Mouse (Mus musculus) heart, adult 18-20 months (tissue): Measurements from ENCODE around the gene Dguok. TPM values are rescaled to one million over a fixed set of nuclear protein-coding genes. Genes with fewer than 3 reads are reported as not detected.
A peak's percentile ranks its signal among the peaks of the same experiment; 100 is the strongest.

Experiments
- DNase-seq, 2 experiments: peaks; one replicate each; pipeline ENCODE4 v3.0.0; 2021 to 2022; ENCODE audit warnings: mixed read lengths in 1 of 2
- total RNA-seq, 2 experiments: library from RNA; stranded (reverse); gene quantifications; 2 replicates each; pipeline ENCODE4 v1.2.3; 2021

Gene Dguok
- total RNA-seq, 2 experiments from 2014 or later, result 34.7 to 35.0 TPM

DNA sequence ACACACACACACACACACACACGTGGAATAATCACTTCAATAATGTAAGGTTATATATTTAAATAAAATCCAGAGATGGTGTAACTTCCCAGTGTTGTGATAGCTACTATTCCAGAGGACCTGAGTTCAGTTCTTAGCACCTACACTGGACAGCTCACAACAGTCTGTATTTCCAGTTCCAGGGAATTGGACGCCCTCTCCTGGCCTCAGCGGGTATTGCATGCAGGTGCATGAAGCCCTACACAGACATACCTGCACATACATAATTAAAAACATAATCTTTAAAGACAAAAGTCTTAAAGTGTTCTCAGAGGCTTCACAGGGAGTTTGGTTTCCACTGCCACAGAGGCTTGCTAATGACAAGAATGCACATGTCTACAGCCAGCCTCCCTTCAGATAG is 6.3 kb downstream of the Dguok start:
- no peak for DNase-seq

DNA sequence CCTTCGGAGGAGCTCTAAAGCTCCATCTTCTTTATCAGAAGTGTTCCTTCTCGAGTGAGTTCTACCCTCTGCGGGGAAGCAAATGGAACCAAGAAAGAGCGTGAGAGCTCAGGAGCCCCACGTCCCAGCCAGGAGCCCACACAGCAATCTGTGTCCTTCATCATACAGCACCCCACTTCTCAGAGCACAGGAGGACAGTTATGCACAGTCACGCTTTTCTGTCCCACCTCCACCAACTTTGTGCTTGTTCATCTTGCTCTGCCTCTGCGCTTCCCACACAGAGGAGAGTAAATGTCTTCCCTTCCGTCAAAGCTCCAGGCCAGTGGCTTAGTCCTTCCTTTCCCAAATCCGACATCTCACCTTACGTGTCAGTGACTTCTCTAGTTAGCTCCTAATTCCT is 7.7 kb downstream of the Dguok start:
- DNase-seq, result no peak

DNA sequence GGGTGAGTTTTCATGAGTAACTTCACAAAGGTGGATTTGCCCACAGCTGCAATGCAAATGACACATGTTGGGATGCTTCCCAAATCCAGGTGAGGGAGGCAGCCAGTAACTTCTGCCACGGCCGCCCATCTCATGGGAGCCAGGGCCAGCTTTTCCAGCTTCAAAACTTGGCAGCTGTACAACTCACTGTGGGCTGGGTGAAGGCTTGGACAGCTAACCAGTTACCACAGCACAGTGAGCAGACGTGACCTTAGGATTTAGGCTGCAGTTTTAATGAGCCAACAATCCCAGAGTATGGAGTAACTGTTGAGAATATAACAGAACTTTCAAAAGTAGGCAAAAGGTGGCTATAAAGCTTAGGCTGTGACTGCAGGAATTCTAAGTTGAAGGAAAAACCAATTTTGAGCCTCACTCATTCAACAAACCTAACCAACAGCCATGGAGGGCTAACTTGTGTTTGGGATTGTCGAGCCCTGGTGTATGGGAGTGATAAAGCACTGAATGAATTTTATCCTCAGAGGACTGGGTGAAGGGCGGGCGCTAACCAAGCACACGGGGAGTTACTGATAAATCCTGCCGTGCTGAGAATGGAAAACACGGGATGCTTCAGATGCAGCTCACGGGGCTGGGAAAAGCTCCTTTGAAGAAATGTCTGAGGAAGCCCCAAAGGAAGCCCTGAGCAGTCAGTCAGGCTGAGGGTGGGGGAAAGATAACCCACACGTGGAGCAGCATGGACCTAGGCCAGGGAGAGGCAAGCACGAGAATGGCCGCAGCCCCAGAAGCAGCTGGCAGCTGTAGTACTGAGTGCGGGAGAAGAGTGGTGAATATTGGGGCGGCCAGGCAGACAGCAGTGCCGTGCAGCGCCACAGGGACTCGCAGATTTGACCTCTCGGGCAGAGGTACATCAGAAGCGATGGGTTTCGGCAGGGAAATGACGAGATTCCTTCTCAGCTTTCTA is 9.7 kb downstream of the Dguok start:
- peak; percentile 59 to 61 for DNase-seq

DNA sequence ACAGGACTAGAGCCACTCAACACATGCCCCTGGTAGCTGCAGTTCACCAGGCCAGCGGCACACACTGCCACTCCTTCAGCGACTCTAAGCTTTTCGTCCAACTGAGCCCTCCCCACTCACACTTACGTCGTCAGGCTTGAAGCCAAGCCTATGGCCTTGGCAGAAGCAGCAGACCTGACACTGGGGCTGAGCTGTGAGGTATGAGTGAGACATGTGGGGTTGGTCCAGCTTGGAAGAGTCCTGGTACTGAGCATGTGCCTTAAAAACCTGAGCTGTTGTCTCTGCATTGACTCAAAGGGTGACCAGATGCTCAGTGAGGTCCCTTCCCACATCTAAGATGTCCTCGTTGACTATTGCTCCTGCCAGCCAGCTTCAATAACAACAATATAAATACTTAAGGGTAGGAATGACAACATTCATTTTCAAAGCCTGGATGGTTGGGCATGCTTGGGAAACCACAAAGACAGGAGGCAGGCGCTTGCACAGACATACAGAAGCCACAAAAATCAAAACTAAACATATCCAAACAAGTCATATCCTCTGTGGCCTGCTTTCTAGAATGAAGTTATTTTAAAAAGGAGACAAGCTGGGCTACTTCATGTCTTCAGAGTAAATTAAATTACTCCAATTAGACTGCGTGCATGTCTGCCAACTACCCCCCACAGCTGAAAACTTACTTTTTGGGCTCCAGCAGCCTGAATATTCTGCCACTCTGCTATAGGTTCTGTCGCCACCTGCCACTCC is 10.6 kb downstream of the Dguok start:
- DNase-seq, result peak; percentile 70 to 79

DNA sequence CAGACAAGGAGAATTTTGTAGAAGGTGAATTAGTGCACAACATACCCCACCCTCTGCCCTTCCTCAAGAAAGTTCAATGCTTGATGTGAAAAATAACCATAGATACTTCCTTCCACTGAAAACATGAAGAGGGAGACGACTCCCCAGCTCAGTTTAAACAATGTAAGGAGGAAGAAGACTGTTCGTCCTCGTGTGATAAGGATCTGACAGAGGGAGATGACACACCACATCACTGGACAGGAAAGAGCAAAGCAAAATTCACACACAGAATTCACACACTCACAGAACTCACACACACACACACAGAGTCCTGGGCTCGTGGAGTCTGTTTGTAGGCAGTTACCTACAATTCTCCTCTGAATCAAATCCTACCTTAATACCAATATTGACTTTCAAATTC is 16.1 kb downstream of the Dguok start:
- DNase-seq, result no peak

DNA sequence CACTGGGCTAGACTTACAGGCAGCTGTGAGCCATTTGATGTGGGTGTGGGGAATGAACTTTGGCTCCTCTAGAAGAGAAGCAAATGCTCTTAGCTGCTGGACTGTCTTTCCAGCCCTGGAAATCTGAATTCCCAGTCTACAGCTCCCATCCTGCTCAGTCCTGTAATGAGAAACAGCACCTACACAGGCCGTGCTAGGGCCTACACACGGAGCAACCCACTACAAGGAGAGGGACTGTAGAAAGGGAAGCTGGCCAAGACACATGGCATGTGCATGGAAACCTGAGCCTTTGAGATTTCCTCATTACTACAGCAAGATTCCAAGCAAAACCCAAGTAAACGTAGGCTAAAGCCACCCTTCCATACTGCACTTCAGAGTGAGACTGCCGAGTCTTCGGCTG is 18.6 kb downstream of the Dguok start:
- DNase-seq, result no peak

DNA sequence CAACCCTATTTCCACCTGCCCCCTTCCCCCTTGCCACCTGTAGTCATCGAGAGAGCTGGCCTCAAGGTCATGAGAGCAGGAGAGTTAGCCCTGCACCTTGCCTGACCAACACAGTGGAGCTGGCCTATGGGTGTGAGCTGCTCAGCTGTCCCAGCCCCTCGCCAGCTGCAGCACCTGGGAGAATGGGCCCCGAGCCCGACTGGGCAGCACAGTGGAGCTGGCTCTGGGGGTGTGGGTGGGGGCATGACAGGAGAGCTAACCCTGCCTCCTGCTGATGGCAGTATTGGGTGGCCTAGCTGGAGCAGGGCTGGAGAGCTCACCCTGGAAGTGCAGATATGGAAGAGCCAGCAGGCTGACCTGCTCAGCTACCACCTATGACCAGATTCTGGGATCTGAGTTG is 19.5 kb downstream of the Dguok start:
- DNase-seq, result no peak

DNA sequence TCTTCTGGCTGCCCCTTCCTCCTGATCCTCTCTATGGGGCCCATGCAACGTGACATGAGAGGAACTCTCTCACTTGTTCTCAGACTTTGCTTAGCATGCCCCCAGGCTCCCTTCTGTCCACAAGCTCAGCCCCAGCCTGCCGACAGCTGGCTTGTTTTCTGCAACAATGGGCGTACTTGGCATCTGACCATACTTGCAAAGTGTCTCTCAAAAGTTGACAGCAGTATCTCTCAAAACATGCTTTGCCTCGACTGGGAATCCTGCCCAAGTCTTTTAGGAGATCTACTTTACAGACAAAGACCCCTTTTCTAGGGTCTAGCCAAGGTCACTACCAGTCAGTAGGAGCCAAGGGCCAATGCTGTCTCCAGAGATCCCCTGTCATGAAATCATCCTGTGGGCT is 20.9 kb downstream of the Dguok start:
- no peak for DNase-seq

DNA sequence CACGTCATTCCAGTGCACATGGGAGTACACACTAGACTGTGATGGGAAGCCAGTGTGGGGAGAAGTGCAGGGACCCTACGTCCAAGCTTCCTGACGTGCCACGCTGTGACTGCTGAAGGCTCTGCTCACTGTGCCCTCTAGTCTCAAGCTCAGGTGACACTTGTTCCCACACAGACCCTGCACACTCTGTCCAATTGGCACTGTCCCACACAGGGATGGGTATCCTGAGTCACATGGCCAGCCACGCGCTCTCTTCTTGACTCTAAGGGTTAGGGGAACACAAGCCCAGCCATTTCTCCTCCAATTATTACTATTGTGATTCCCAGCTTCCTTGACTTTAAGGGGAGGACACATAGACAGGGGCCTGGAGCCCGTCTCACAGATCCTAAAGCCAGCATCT is 23.0 kb downstream of the Dguok start:
- no peak for DNase-seq

DNA sequence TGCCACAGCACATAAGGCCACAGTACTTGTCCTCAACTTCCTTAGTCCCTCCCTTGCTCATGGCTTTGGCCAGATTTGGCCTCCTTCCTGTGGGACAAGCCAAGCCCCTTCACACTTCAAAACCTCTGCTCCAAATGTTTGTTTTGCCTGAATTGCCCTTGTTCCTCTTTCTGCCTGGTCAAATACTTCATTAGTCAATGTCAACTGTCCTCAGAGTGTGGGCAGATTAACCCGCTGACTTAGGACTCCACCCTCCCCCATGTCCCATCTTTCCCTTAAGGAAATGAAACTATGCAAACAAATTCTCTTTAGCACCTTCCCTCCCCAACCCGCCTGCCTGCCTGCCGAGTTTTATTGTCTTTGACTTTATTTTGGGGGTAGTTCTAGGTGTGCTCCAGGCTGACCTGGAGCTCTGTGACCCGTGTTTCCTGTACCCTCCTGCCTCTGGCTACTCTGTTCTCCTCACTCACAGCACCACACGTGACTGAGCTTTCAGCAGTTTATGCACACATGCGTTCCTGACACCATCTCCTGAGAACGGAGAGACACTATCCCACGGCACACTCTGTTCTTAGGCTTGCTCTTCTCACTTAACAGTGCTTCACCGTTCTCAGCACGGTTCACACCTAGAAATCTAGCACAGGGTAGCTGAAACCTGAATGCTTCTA is 24.2 kb downstream of the Dguok start:
- DNase-seq, result peak in 1 of 2 experiments; percentile 64

DNA sequence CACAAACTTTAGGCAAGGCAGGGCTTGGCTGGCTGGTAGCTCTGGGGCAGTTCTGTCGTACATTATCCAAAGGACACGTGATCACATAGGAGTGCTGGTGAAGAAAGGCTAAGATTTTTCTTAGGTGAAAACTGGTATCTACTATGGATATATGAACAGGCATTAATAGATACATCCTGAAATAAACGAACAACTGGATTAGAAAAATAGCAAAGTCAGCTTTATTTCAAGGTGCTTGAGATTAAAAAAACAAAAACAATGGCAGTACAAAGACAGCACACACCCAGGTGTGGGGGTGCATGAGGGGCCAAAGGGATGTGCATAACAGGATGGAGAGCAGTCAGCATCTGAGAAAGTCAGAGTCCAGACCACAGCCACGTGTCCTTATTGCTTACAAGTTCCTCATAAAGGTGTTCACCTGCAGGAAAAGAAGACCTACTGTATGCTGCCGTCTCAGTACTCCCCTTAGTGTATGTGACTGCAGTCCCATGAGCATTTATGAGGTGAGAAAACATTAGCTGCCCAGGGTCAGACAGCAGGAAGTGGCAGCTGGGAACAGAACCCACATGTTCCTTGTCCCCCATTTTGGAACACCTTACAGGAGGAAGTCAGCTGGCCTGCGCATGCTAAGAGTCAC is 26.6 kb downstream of the Dguok start:
- DNase-seq, result no peak

DNA sequence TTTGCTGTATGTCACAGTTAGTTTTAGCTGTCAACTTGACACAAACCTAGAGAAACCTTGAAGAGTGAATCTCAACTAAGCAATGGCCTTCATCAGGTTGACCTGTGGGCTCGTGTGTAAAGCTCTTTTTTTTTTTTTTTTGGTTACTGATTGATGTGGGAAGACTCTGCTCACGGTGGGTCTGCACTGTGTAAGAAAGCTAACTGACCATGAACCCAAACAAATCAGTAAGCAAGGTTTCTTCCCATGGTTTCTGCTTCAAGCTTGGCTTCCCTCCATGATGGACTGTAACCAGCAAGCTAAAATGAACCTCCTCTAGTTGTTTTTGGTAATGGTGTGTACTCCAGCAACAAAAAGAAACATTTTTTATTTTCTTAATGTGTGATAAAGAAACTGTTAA is 27.6 kb downstream of the Dguok start:
- no peak for DNase-seq

DNA sequence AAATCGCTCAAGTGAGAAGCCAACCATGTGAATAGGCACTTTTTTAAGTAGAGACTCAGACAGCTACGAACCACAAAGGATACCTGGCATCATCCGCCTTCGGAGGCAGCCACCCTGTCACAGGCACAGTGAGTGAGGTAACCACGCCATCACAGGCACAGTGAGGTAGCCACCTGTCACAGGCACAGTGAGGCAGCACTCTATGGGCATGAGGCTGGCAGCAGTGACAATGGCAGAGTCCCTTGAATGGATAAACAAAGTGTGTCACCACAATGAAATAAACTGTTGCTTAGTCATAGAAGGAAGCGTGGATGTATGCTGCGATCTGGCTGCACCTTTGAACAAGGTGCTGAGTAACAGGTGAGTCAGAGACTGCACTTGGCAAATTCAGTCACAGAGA is 28.1 kb downstream of the Dguok start:
- no peak for DNase-seq

DNA sequence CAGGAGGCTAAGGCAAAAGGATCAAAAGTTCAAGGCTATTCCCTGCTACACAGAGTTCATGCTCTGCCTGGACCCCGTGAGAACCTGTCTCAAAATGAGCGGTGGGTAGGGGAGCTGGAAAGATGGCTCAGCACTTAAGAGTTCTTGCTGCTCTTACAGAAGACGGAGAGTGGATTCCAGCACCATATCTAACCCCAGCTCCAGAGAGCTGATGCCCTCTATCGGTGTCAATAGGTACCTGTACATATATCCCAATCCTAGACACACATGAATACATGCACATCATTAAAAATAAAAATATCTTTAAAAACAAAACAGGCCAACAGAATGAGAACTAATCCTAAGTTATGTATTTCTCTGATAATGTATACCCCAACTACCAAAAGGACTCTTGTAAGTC is 28.6 kb downstream of the Dguok start:
- no peak for DNase-seq

DNA sequence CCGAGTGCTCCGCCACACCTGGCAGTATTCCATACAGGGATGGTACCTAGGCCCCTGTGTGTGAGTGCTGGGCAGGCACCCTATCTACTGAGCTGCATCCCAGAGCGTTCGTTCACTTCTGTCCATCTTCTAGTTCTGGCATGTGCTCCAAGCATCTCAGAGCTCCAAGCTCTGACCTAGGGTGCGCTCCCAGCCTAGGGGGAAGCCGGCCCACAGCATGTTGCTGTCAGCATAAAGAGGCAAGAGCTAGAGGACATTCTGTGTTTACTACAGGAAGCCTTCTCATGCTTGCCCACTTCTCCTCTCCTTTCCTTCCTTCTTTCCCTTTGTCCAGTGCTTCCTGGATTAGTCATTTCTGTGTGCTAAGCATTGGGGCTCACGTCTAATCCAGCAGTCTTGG is 31.3 kb downstream of the Dguok start:
- peak in 1 of 2 experiments; percentile 47 for DNase-seq

DNA sequence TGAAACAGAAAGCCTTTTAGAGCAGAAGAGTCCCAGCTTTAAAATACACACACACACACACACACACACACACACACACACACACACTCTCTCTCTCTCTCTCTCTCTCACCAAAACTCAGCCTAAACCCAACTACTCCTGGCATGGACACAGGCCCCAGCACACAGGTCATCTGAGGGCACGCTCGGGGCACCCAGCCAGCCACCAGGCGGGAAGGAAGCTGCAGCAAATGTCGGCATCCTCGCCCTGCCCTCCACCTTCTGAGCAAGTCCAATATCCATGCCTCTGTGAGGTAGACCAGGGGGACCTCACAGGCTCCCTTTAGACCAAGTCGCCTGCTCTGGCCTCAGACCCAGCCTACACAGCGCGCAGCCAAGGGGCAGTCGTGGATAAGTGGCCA is 33.5 kb downstream of the Dguok start:
- peak; percentile 77 to 81 for DNase-seq

DNA sequence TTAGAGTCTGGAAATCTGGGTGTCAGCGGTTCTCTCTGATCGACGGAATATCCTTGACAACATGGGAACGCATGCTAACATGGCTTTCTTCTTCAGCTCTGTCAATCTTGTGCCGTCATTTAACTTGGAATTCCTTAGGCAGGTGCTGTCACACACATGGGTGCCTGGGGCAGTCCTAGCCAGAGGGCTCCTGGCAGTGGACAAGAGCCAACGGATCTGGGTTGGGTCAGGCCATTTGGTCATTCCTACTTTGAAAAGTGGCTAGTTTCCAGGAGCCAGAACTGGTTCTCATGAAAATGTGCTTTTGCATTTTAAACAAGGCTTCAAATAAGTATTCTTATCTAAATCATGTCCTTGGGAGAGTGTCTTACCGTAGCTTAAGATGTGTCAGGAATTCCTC is 35.0 kb downstream of the Dguok start:
- DNase-seq, result no peak

DNA sequence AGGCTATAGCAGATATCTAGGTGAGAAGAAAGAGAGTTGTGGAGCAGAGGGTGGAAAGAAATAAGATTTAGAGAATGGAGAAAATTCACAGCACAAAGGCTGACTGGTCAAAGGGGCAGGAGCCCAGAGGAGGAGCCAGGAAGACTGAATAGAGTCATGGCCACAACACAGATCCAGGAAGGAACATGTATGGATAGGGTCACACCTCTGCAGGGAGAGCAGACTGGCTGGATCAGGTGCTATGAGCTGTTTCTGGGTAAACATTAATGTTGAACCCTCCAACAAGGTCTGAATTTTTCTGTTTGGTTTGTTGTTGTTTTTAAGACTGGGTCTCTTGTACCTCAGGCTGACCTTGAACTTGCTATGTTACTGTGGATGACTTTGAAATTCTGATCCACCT is 42.8 kb downstream of the Dguok start:
- DNase-seq, result no peak

DNA sequence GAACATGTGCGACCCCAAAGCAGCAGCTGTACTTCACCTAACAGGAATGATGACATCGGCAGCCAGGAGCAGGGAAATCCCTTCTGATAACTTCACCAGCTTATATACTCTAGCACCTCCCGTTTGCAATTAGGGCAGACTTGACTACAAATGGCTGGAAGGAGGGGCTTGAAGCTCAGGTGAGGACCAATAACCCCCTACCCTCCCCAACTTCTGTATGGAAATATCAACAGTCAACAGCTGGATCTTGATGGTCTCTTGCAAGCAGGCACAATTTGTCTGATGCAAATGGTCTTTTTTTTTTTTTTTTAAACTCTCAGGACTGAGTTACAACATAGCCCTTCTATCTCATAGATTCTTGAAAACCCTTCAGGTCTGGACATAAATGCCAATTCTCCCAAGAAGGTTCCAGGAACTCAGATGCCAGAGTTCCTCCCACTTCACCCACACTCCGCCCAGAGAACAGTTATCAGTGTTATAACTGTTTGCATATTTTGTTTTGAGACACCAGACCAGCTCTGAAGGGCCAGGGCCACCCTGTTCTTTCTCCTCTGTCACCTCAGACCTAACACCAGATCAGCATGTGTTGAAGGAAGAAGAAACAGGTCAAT is 47.6 kb downstream of the Dguok start, which contains the start of gene Tet3:
TSS of gene Tet3 (minus strand) at position 51 of the 611 bp plus-strand sequence.
- no peak for DNase-seq

DNA sequence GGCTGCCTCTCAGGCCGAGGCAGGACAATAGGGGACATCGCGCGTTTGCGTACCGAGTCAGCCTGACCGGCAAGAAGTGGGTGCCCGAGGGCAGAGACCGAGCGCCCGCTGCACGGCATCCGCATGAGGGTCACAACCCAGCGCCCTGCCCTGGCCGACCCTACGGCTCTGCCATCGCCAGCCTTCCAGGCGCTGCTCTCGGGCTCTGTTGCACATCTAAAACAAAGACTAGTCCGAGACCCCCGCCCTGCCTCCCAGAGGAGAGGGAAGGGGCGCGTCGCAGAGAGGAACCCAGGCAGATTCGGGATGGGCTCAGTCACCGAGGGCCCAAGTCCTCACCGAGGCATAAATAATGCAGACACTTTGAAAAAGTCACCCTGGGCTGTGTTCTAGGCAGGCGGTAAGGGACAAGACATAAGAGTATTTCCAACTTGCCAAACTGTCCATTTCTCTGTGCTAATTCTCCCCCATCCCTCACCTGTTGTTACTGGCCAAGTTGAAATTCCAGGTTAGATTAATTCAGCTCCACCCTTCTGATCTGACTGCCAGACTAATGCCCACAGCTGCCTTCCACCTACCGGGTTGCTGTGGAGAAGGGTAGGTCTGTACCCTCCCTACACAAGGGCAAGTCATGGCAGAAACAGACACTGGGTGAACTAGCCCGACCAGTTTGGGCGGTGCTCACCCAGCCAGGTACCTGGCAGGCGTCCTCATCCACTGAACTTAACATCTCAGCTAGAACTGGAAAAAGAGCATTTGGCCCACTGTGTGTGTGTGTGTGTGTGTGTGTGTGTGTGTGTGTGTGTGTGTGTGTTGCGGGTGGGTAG is 49.6 kb downstream of the Dguok start:
- DNase-seq, result no peak
